Mouse (Mus musculus) heart, embryonic 14.5 days (tissue): ENCODE data around the gene Gale. TPM values are rescaled to one million over a fixed set of nuclear protein-coding genes. Genes with fewer than 3 reads are reported as not detected.

ENCODE experiments used
- ATAC-seq: fragments of 200-750 bp; cut with Nextera tagmentation; 2 replicates; pipeline ENCODE4 v1.8.0; 2017; ENCODE audit warnings: low read depth, moderate TSS enrichment; ENCODE audit not compliant: insufficient number of reproducible peaks, insufficient read depth, low FRiP score
- H3K27ac ChIP-seq, 2 experiments: fragments of 200-500 bp in 1 of 2; fragments of 300-500 bp in 1 of 2; sonication (generic) in 1 of 2; replicated peaks in 1 of 2; 2 replicates each; pipeline ENCODE4 v1.5.1; 2012 to 2014; ENCODE audit warnings: low read depth in 2 of 2, low read length in 2 of 2, control low read depth in 1 of 2, mild to moderate bottlenecking in 1 of 2, mixed read lengths in 1 of 2; ENCODE audit not compliant: control insufficient read depth in 1 of 2, insufficient read depth in 1 of 2
- H3K27me3 ChIP-seq: fragments of 300-500 bp; sonication (generic); 2 replicates; pipeline ENCODE4 v1.6.1; 2014; ENCODE audit warnings: mild to moderate bottlenecking, low read length, control low read depth; ENCODE audit not compliant: control insufficient read depth, insufficient read depth
- H3K36me3 ChIP-seq: fragments of 300-500 bp; sonication (generic); 2 replicates; pipeline ENCODE4 v1.6.1; 2014; ENCODE audit warnings: mild to moderate bottlenecking, control low read depth, low read length, mixed read lengths; ENCODE audit not compliant: control insufficient read depth, insufficient read depth
- H3K4me1 ChIP-seq, 2 experiments: fragments of 200-500 bp in 1 of 2; fragments of 300-500 bp in 1 of 2; sonication (generic) in 1 of 2; 2 replicates each; pipeline ENCODE4 v1.6.1; 2012 to 2014; ENCODE audit warnings: low read length in 2 of 2, control low read depth in 1 of 2, mixed read lengths in 1 of 2; ENCODE audit not compliant: control insufficient read depth in 2 of 2, insufficient read depth in 2 of 2
- H3K4me2 ChIP-seq: fragments of 300-500 bp; sonication (generic); 2 replicates; pipeline ENCODE4 v1.6.1; 2014; ENCODE audit warnings: mild to moderate bottlenecking, low read length
- H3K4me3 ChIP-seq, 2 experiments: fragments of 200-500 bp in 1 of 2; fragments of 300-500 bp in 1 of 2; sonication (generic) in 1 of 2; 2 replicates each; pipeline ENCODE4 v1.5.1; 2012 to 2014; ENCODE audit warnings: low read length in 2 of 2, mild to moderate bottlenecking in 2 of 2, control low read depth in 1 of 2, low read depth in 1 of 2, moderate library complexity in 1 of 2; ENCODE audit not compliant: control insufficient read depth in 1 of 2, insufficient read depth in 1 of 2
- H3K9ac ChIP-seq: fragments of 300-500 bp; sonication (generic); 2 replicates; pipeline ENCODE4 v1.6.1; 2014; ENCODE audit warnings: mild to moderate bottlenecking, low read length
- H3K9me3 ChIP-seq: fragments of 300-500 bp; sonication (generic); 2 replicates; pipeline ENCODE4 v1.6.1; 2016; ENCODE audit warnings: low read length, control low read depth; ENCODE audit not compliant: control insufficient read depth
- WGBS: fragments of 180-500 bp; shearing (Covaris S2); extraction: QIAGEN DNeasy Blood & Tissue Kit; methylation state at CpG from one replicate; pipeline ENCODE4 v1.1.7; 2014; 5-methylcytosine and 5-hydroxymethylcytosine counted together
- polyA plus RNA-seq: library from polyadenylated mRNA; unstranded; fragments of >200 nt; fragmentation: Nextera tagmentation; extraction: Ambion mirVana; gene quantifications from 2 replicates; pipeline ENCODE4 v1.2.1, GENCODE M21; 2014

The Gale gene
- 16.8 and 19.0 TPM in 2 replicates for polyA plus RNA-seq

DNA sequence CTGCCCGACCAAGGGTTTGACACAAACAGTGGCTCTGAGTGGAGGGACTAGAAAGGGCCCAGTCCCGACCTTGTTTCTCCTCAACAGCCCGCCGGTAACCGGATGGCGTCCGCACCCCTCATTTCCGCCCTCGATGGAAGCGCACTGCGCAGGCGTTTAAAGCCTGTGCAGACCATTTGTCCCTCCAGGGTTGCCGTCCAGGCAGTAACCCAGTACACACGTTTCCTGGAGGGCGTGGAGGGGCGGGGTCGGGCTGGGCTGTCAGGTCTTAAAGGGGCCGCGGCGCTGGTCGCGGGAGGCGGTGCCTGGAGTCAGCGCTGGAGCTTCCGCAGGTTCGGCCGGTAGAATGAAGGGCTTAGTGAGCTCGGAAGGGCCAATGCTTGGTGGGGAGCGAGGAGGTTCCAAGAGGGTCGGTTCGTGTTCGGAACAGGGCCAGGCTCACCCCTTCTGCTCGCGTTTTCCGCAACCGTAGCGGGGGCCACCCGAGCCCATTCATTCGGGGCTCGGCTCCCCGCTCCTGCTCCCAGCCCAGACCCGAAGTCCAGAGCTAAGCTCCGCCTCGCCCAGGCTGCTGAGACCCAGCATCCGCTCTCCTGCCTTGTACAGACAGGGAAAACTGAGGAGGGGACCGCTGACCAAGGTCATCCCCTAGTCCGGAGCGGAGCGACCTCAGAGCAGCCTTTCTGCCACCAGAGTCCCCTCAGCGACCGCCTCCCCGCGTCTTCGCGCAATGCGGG is at the start of gene Gale:
Gene Gale (plus strand): TSS at position 271 of the 737 bp plus-strand sequence.
- Histone ChIP-seq H3K36me3 (peaks cover 63% of the 10 kb centered on the region), H3K27ac (peak within 1 kb of the TSS; percentile 75 to 93), H3K27me3 (no peaks in the 10 kb centered on the region), H3K4me2 (peak within 1 kb of the TSS; percentile 94), H3K4me3 (peak within 1 kb of the TSS; percentile 74 to 83), H3K9me3 (no peaks in the 10 kb centered on the region), H3K9ac (peak within 1 kb of the TSS; percentile 93), H3K4me1 (peaks cover 6 to 17% of the 10 kb centered on the region in 2 experiments)
- under 1% methylated on average over 56 of the region's 56 CpGs for WGBS
- ATAC-seq = peak; percentile 90

DNA sequence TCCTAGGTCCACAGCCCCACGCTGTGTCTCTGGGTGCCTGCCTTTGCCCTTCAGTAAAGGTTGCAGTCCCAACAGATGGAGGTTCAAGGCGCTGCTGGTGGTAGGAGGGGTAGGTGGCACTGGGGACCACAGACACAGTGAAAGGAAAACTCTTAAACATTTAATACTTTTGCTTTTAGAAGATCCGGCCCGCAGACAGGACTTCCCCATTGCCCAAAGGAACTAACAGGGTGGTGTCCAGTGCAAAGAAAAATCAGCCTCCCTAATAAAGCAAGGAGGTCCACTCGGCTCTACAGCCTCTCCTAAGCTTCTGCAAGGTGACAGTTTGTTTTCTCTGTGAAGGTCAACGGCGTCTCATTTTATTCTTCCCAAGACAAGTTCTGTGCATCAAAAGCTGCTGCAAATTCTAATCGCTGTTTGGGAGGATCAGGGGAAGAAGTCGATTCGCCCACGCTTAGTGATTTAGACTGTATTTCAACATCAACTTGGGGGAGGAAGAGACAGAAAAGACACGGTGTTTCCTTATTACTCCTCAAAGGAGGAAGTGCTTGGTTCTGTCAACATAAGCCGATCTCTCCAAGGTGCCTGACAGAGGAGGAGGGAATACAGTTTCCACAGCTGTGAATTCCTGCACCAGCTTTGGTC is 44.8 kb upstream of the Gale start:
- peaks cover 7% of the 10 kb centered on the region; the same call in 1 of the 2 replicates for H3K36me3 ChIP-seq
- H3K27ac ChIP-seq = no peak overlapping the region
- H3K27me3 ChIP-seq = no peaks in the 10 kb centered on the region
- no peak overlapping the region for H3K9ac ChIP-seq
- H3K4me1 ChIP-seq = peaks cover 4 to 5% of the 10 kb centered on the region in 2 experiments
- H3K4me3 ChIP-seq = no peak overlapping the region
- 77% methylated on average over 13 of the region's 13 CpGs for WGBS
- H3K4me2 ChIP-seq = no peak overlapping the region
- ATAC-seq = no peak
- H3K9me3 ChIP-seq = no peaks in the 10 kb centered on the region

DNA sequence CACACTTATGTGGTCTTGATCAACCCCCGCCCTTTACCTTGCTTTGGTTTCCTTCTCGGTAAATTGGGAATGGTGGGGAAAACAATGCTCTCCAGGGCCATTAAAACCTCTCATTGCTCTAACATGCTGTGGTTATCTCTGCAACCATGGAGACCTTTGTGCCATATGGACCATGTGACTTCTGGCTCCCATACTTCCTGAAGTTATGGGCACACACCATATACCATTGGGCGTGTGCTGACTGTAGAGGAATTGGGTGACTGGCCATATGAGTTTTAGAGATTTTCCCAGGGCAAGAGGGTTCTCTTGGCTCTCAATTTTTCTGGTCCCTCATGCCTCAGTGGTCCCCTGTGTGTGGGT is 44.3 kb upstream of the Gale start:
- H3K27ac ChIP-seq = no peak overlapping the region
- H3K4me3 ChIP-seq = no peak overlapping the region
- H3K4me1 ChIP-seq = peaks cover 4 to 5% of the 10 kb centered on the region in 2 experiments
- H3K36me3 ChIP-seq = peaks cover 9% of the 10 kb centered on the region; the same call in 1 of the 2 replicates
- H3K9me3 ChIP-seq = no peaks in the 10 kb centered on the region
- no peak overlapping the region for H3K4me2 ChIP-seq
- no peak for ATAC-seq
- 85% methylated on average over 3 of the region's 3 CpGs for whole genome bisulfite sequencing
- H3K9ac ChIP-seq = no peak overlapping the region
- H3K27me3 ChIP-seq = no peaks in the 10 kb centered on the region

DNA sequence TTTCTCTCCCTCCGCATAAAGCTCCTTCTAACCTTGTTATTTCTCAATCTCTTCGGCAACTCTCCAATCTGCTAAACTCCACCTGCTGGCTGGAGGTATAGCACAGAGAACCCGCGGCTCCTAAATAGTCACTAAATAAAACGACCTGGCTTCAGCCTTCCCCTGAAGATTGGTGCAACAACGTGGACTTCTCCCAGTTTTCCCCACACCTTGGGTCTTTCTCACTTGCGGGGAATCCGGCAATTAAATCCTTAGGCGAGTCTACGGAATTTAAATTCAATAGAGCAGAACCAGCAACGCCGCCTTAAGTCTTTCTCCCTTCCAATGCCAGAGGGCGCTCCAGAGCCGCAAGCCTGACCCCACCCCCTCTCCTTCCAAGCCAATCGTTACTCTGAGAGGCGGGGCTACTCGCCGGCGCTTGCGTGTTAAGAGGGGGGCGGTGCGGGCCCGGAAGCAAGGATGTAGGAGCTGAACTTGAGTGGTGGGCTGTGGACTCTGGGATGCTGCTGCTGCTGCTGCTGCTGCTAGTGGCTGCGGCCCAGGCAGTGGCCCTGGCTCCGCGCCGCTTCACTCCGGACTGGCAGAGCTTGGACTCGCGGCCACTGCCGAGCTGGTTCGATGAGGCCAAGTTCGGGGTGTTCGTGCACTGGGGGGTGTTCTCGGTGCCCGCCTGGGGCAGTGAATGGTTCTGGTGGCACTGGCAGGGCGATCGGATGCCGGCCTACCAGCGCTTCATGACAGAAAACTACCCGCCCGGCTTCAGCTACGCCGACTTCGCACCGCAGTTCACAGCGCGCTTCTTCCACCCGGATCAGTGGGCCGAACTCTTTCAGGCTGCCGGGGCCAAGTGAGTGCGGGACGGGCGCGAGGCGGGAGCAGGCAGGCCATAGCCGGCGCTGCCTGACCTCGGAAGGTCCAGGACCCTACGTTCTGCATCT is 43.0 kb upstream of the Gale start, which contains the start of gene Fuca1:
Gene Fuca1 (plus strand): TSS at position 432 of the 938 bp plus-strand sequence.
- Histone ChIP-seq H3K4me1 (peaks cover 4 to 7% of the 10 kb centered on the region in 2 experiments), H3K9me3 (no peaks in the 10 kb centered on the region), H3K27ac (peak within 1 kb of the TSS; percentile 65 to 67), H3K4me2 (peak within 1 kb of the TSS; percentile 98), H3K36me3 (peaks cover 12% of the 10 kb centered on the region; the same call in 1 of the 2 replicates), H3K27me3 (no peaks in the 10 kb centered on the region), H3K9ac (peak within 1 kb of the TSS; percentile 84), H3K4me3 (peak within 1 kb of the TSS; percentile 65 to 93)
- WGBS = 2% methylated on average over 60 of the region's 60 CpGs
- peak; percentile 92 for ATAC-seq

DNA sequence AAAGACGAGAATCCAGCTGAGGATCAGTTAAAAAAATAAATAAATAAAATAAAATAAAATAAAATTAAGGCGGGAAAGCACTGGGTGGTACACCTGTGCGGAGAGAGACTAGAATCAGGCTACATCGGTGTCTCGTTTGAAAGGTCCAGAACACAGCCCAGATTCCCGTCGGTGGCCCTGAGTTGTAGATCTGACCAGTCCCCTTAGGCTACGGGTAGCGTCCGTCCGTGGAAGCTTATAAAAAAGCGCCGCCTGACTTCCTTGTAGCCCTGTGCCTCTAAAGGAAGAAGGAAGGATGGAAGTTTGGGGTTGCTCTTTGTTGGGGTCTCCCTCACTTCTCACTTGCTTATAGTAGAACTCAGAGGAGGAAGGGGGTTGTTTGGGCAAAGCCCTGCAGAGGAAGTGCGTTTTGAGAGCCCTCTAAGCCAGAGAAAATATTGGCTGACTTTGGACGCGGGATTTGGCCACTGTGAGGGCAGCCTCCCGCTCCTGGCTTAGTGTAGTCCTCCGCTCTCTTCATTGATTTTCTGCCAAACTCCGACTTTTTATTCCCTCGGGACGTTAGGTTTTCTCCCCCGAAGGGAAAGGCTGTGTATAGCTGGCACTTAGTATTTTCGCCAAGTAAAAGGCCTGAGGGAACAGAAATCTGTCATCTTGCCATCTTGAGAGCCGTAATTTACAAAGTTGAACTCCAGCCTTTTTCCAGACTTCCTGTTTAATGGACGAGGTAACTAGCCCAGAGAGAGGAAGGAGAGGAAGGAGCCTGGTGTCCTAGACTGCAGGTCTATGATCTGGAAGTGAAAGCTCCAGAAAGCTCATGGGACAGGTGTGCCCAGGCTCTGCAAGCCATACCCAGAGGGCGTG is 42.0 kb upstream of the Gale start:
- Histone ChIP-seq H3K36me3 (peaks cover 19% of the 10 kb centered on the region), H3K27ac (peak overlapping the region; percentile 65 to 67; a peak in 3 of 4 replicates), H3K4me2 (peak overlapping the region; percentile 98), H3K4me1 (peaks cover 4 to 14% of the 10 kb centered on the region in 2 experiments), H3K27me3 (no peaks in the 10 kb centered on the region), H3K9ac (peak overlapping the region; percentile 84), H3K9me3 (no peaks in the 10 kb centered on the region), H3K4me3 (peak overlapping the region; percentile 65 to 93)
- WGBS = 14% methylated on average over 26 of the region's 26 CpGs
- ATAC-seq = no peak; the same call in 1 of the 2 replicates

DNA sequence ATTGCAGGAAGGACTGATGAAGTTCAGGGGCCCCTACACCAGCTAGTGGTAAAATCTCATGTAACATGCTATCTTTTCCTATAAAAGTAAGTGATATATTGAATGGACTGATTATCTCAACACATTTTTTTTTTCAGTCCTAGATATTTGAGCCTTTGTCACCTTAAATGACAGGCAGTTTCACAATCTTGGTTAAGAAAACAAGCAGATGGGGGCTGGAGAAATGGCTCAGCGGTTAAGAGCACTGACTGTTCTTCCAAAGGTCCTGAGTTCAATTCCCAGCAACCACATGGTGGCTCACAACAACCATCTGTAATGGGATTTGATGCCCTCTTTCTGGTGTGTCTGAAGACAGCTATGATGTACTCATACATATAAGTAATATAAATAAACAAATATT is 41.3 kb upstream of the Gale start:
- Histone ChIP-seq H3K4me3 (no peak overlapping the region), H3K27ac (no peak overlapping the region), H3K4me1 (peaks cover 4 to 14% of the 10 kb centered on the region in 2 experiments), H3K36me3 (peaks cover 22% of the 10 kb centered on the region), H3K9me3 (no peaks in the 10 kb centered on the region), H3K4me2 (peak overlapping the region; percentile 98), H3K27me3 (no peaks in the 10 kb centered on the region), H3K9ac (peak overlapping the region; percentile 84; the same call in 1 of the 2 replicates)
- 80% methylated on average over 1 of the region's 1 CpGs for WGBS
- no peak for ATAC-seq
